Mouse (Mus musculus): ENCODE results near the gene Trappc2l.

DNA sequence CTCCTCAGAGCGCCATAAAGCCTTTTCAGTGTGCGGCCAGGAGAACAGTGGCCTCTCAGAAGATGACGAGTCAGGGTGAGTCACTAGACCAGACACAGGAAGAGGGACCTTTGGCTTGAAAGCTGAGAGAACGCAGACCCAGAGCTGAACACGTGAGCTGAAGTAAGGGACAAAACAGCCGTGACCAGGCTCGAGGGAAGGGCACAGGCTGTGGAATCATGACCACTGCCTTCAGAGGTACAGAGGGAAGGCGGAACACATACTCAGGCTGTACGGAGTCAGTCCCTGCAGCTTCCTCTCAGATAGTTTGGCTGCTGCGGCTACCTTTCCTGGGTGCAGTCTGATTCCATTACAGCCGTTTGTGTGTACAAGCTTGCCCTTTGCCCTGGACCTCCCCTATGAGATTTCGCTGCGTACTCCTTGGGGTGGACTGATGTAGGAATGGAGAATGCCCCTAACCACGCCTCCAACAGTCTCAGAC, 26.0 kb upstream of the Trappc2l start:
- TF ChIP-seq CTCF (IDR thresholded peaks at IDR 0.05; ENCODE audit: low read depth) = no peak
- TF ChIP-seq EP300 (optimal IDR thresholded peaks at IDR 0.05) = no peak

Data from stomach, postnatal 0 days (tissue).